Mouse (Mus musculus) midbrain, embryonic 10.5 days (tissue): ENCODE measurements around the gene Mypop. TPM values are rescaled to one million over a fixed set of nuclear protein-coding genes. Genes with fewer than 3 reads are reported as not detected.

ENCODE experiments used
- polyA plus RNA-seq: library from polyadenylated mRNA; unstranded; fragments of >200 nt; fragmentation: Nextera tagmentation; extraction: Ambion mirVana; gene quantifications from 2 replicates; pipeline ENCODE4 v1.2.1, GENCODE M21; 2016

Gene Mypop
- polyA plus RNA-seq, 1 experiment from 2014 or later, result 4.1 TPM

Other genes with a start within 250 kb of the Mypop start
- gene Psg19, start 192.7 kb upstream of the Mypop start, polyA plus RNA-seq, result not detected in 2 replicates
- not detected in 2 replicates for gene Psg17, start 169.6 kb upstream of the Mypop start, polyA plus RNA-seq
- gene Mill2, start 151.3 kb upstream of the Mypop start, polyA plus RNA-seq, result 0.14 and 0.30 TPM in 2 replicates
- gene Pglyrp1, start 119.9 kb upstream of the Mypop start, polyA plus RNA-seq, result 1.6 and 1.7 TPM in 2 replicates
- gene Ccdc61, start 80.8 kb upstream of the Mypop start, polyA plus RNA-seq, result 38.5 and 38.7 TPM in 2 replicates
- 3.9 and 6.2 TPM in 2 replicates for gene Nova2, start 65.4 kb upstream of the Mypop start, polyA plus RNA-seq
- 0.07 and 0.16 TPM in 2 replicates for gene Nanos2, start 3.8 kb upstream of the Mypop start, polyA plus RNA-seq
- gene Irf2bp1, start 12.8 kb downstream of the Mypop start, polyA plus RNA-seq, result 21.4 and 23.5 TPM in 2 replicates
- gene Foxa3, start 32.3 kb downstream of the Mypop start, polyA plus RNA-seq, result 0.09 TPM in 1 of 2 replicates, not detected in the other
- gene Sympk, start 33.1 kb downstream of the Mypop start, polyA plus RNA-seq, result 40.3 and 45.7 TPM in 2 replicates
- gene Rsph6a, start 63.4 kb downstream of the Mypop start, polyA plus RNA-seq, result not detected in 2 replicates
- gene Dmwd, start 85.0 kb downstream of the Mypop start, polyA plus RNA-seq, result 17.3 and 18.0 TPM in 2 replicates
- gene Dmpk, start 92.6 kb downstream of the Mypop start, polyA plus RNA-seq, result 8.2 and 8.8 TPM in 2 replicates
- 7.2 and 8.0 TPM in 2 replicates for gene Six5, start 103.3 kb downstream of the Mypop start, polyA plus RNA-seq
- gene Gm4969, start 127.1 kb downstream of the Mypop start, polyA plus RNA-seq, result 1.1 TPM in 2 replicates
- 17.6 and 19.4 TPM in 2 replicates for gene Fbxo46, start 128.6 kb downstream of the Mypop start, polyA plus RNA-seq
- gene Qpctl, start 158.0 kb downstream of the Mypop start, polyA plus RNA-seq, result 17.0 and 21.2 TPM in 2 replicates
- gene Snrpd2, start 158.5 kb downstream of the Mypop start, polyA plus RNA-seq, result 168 and 180 TPM in 2 replicates
- 0.60 and 1.5 TPM in 2 replicates for gene Gipr, start 174.9 kb downstream of the Mypop start, polyA plus RNA-seq
- gene Eml2, start 185.2 kb downstream of the Mypop start, polyA plus RNA-seq, result 4.3 and 4.8 TPM in 2 replicates
- gene Gpr4, start 221.3 kb downstream of the Mypop start, polyA plus RNA-seq, result 2.4 and 2.6 TPM in 2 replicates
- 51.0 and 51.9 TPM in 2 replicates for gene Opa3, start 237.1 kb downstream of the Mypop start, polyA plus RNA-seq